Mouse (Mus musculus): ENCODE results near the gene Lmo7. TPM values are rescaled to one million over a fixed set of nuclear protein-coding genes. Genes with fewer than 3 reads are reported as not detected.
A peak's percentile ranks its signal among the peaks of the same experiment; 100 is the strongest.

Gene Lmo7
- polyA plus RNA-seq, 1 experiment from 2014 or later, result 13.8 TPM

GRCm38 (mm10) chr14:101838231-101838839, 108.6 kb downstream of the Lmo7 start:
- Histone ChIP-seq H3K9ac (replicated peaks) (no peak overlapping the region), H3K4me3 (replicated peaks) (no peak overlapping the region), H3K9me3 (no peaks in the 10 kb centered on the region), H3K27ac (no peak overlapping the region), H3K4me1 (replicated peaks) (peaks cover 12% of the 10 kb centered on the region), H3K4me2 (no peak overlapping the region), H3K36me3 (no peaks in the 10 kb centered on the region), H3K27me3 (no peaks in the 10 kb centered on the region)
- ATAC-seq (ENCODE audit: insufficient number of reproducible peaks, insufficient read depth, low FRiP score, low TSS enrichment, low read depth), result no peak
- WGBS, result 61% methylated on average over 7 of the region's 7 CpGs

GRCm38 (mm10) chr14:101839771-101840731, 110.3 kb downstream of the Lmo7 start:
- ATAC-seq (ENCODE audit: insufficient number of reproducible peaks, insufficient read depth, low FRiP score, low TSS enrichment, low read depth), result 0 out of 2 replicates have a peak, but pooled peaks have one; percentile 35
- peaks cover 20% of the 10 kb centered on the region for H3K4me1 ChIP-seq (replicated peaks)
- no peaks in the 10 kb centered on the region for H3K36me3 ChIP-seq
- H3K27ac ChIP-seq, result 0 out of 2 replicates have a peak overlapping the region, but pooled peaks have one; percentile 41
- WGBS, result 63% methylated on average over 24 of the region's 24 CpGs
- no peak overlapping the region for H3K4me3 ChIP-seq (replicated peaks)
- peak overlapping the region; percentile 41 for H3K4me2 ChIP-seq
- no peaks in the 10 kb centered on the region for H3K27me3 ChIP-seq
- no peak overlapping the region for H3K9ac ChIP-seq (replicated peaks)
- no peaks in the 10 kb centered on the region for H3K9me3 ChIP-seq

- Histone ChIP-seq H3K9ac (replicated peaks) (no peak overlapping the region), H3K27me3 (no peaks in the 10 kb centered on the region), H3K36me3 (no peaks in the 10 kb centered on the region), H3K9me3 (no peaks in the 10 kb centered on the region), H3K27ac (no peak overlapping the region), H3K4me1 (replicated peaks) (peaks cover 20% of the 10 kb centered on the region), H3K4me3 (replicated peaks) (no peak overlapping the region), H3K4me2 (no peak overlapping the region)
- WGBS, result 80% methylated on average over 5 of the region's 5 CpGs
- ATAC-seq (ENCODE audit: insufficient number of reproducible peaks, insufficient read depth, low FRiP score, low TSS enrichment, low read depth), result no peak
Measured at GRCm38 (mm10) chr14:101841271-101841670, 111.5 kb downstream of the Lmo7 start.

GRCm38 (mm10) chr14:101842521-101842920, 112.8 kb downstream of the Lmo7 start:
- 81% methylated on average over 6 of the region's 6 CpGs for WGBS
- H3K4me2 ChIP-seq, result no peak overlapping the region
- no peak overlapping the region for H3K4me3 ChIP-seq (replicated peaks)

GRCm38 (mm10) chr14:101843443-101843842, 113.7 kb downstream of the Lmo7 start:
- Histone ChIP-seq H3K9me3 (no peaks in the 10 kb centered on the region), H3K36me3 (no peaks in the 10 kb centered on the region), H3K27me3 (no peaks in the 10 kb centered on the region), H3K4me3 (replicated peaks) (no peak overlapping the region), H3K4me1 (replicated peaks) (peaks cover 27% of the 10 kb centered on the region), H3K27ac (no peak overlapping the region), H3K9ac (replicated peaks) (no peak overlapping the region), H3K4me2 (no peak overlapping the region)
- no peak for ATAC-seq (ENCODE audit: insufficient number of reproducible peaks, insufficient read depth, low FRiP score, low TSS enrichment, low read depth)
- 93% methylated on average over 17 of the region's 17 CpGs for WGBS

More at GRCm38 (mm10) chr14:101842521-101842920, 112.8 kb downstream of the Lmo7 start:
- no peak for ATAC-seq (ENCODE audit: insufficient number of reproducible peaks, insufficient read depth, low FRiP score, low TSS enrichment, low read depth)
- H3K27ac ChIP-seq, result no peak overlapping the region
- peaks cover 21% of the 10 kb centered on the region for H3K4me1 ChIP-seq (replicated peaks)
- no peak overlapping the region for H3K9ac ChIP-seq (replicated peaks)
- H3K9me3 ChIP-seq, result no peaks in the 10 kb centered on the region
- H3K27me3 ChIP-seq, result no peaks in the 10 kb centered on the region
- no peaks in the 10 kb centered on the region for H3K36me3 ChIP-seq

GRCm38 (mm10) chr14:101844467-101844866, 114.7 kb downstream of the Lmo7 start:
- H3K4me1 ChIP-seq (replicated peaks), result peaks cover 25% of the 10 kb centered on the region
- no peaks in the 10 kb centered on the region for H3K9me3 ChIP-seq
- no peak overlapping the region for H3K9ac ChIP-seq (replicated peaks)
- WGBS, result 56% methylated on average over 7 of the region's 7 CpGs
- H3K4me3 ChIP-seq (replicated peaks), result no peak overlapping the region
- no peaks in the 10 kb centered on the region for H3K27me3 ChIP-seq
- H3K36me3 ChIP-seq, result no peaks in the 10 kb centered on the region
- H3K27ac ChIP-seq, result no peak overlapping the region; the same call in 1 of the 2 replicates
- no peak for ATAC-seq (ENCODE audit: insufficient number of reproducible peaks, insufficient read depth, low FRiP score, low TSS enrichment, low read depth)
- H3K4me2 ChIP-seq, result no peak overlapping the region

- H3K36me3 ChIP-seq, result no peaks in the 10 kb centered on the region
- no peaks in the 10 kb centered on the region for H3K27me3 ChIP-seq
- no peaks in the 10 kb centered on the region for H3K9me3 ChIP-seq
- no peak for ATAC-seq (ENCODE audit: insufficient number of reproducible peaks, insufficient read depth, low FRiP score, low TSS enrichment, low read depth)
- H3K27ac ChIP-seq, result no peak overlapping the region
- H3K4me3 ChIP-seq (replicated peaks), result no peak overlapping the region
- H3K9ac ChIP-seq (replicated peaks), result no peak overlapping the region
- H3K4me2 ChIP-seq, result no peak overlapping the region
- H3K4me1 ChIP-seq (replicated peaks), result peaks cover 15% of the 10 kb centered on the region
- 56% methylated on average over 8 of the region's 8 CpGs for WGBS
Measured at GRCm38 (mm10) chr14:101846097-101846882, 116.5 kb downstream of the Lmo7 start.

- H3K4me2 ChIP-seq, result no peak overlapping the region
- no peaks in the 10 kb centered on the region for H3K27me3 ChIP-seq
- no peak for ATAC-seq (ENCODE audit: insufficient number of reproducible peaks, insufficient read depth, low FRiP score, low TSS enrichment, low read depth)
- H3K9me3 ChIP-seq, result no peaks in the 10 kb centered on the region
- no peaks in the 10 kb centered on the region for H3K36me3 ChIP-seq
- WGBS, result 80% methylated on average over 7 of the region's 7 CpGs
- no peak overlapping the region for H3K4me3 ChIP-seq (replicated peaks)
- no peak overlapping the region for H3K9ac ChIP-seq (replicated peaks)
- peaks cover 17% of the 10 kb centered on the region for H3K4me1 ChIP-seq (replicated peaks)
- no peak overlapping the region for H3K27ac ChIP-seq
Measured at GRCm38 (mm10) chr14:101847520-101847919, 117.8 kb downstream of the Lmo7 start.

- no peak for ATAC-seq (ENCODE audit: insufficient number of reproducible peaks, insufficient read depth, low FRiP score, low TSS enrichment, low read depth)
- Histone ChIP-seq H3K4me2 (no peak overlapping the region), H3K27ac (no peak overlapping the region), H3K4me1 (replicated peaks) (peaks cover 8% of the 10 kb centered on the region; the same call in 1 of the 2 replicates), H3K9ac (replicated peaks) (no peak overlapping the region), H3K4me3 (replicated peaks) (no peak overlapping the region), H3K27me3 (no peaks in the 10 kb centered on the region), H3K36me3 (no peaks in the 10 kb centered on the region), H3K9me3 (no peaks in the 10 kb centered on the region)
- WGBS, result 84% methylated on average over 6 of the region's 6 CpGs
Measured at GRCm38 (mm10) chr14:101852584-101853195, 122.9 kb downstream of the Lmo7 start.

GRCm38 (mm10) chr14:101853207-101853606, 123.5 kb downstream of the Lmo7 start:
- 0 out of 2 replicates have a peak, but pooled peaks cover 4% of the 10 kb centered on the region for H3K4me1 ChIP-seq (replicated peaks)

More at GRCm38 (mm10) chr14:101853207-101853606, 123.5 kb downstream of the Lmo7 start:
- H3K4me2 ChIP-seq, result no peak overlapping the region
- H3K27ac ChIP-seq, result no peak overlapping the region
- no peaks in the 10 kb centered on the region for H3K9me3 ChIP-seq
- H3K9ac ChIP-seq (replicated peaks), result no peak overlapping the region
- ATAC-seq (ENCODE audit: insufficient number of reproducible peaks, insufficient read depth, low FRiP score, low TSS enrichment, low read depth), result no peak
- no peaks in the 10 kb centered on the region for H3K36me3 ChIP-seq
- WGBS, result 68% methylated on average over 1 of the region's 1 CpGs
- no peaks in the 10 kb centered on the region for H3K27me3 ChIP-seq
- no peak overlapping the region for H3K4me3 ChIP-seq (replicated peaks)
